Mouse (Mus musculus) stomach, embryonic 16.5 days (tissue): Measurements from ENCODE around the gene Gpd2. TPM values are rescaled to one million over a fixed set of nuclear protein-coding genes. Genes with fewer than 3 reads are reported as not detected.

Experiments
- ATAC-seq: fragments of 200-750 bp; cut with Nextera tagmentation; 2 replicates; pipeline ENCODE4 v1.8.0; 2017; ENCODE audit warnings: moderate number of reproducible peaks, moderate TSS enrichment; ENCODE audit not compliant: insufficient read depth, low FRiP score
- H3K27ac ChIP-seq: fragments of 300-500 bp; sonication (generic); 2 replicates; pipeline ENCODE4 v1.5.1; 2014; ENCODE audit warnings: low read length
- H3K27me3 ChIP-seq: fragments of 300-500 bp; sonication (generic); 2 replicates; pipeline ENCODE4 v1.6.1; 2014; ENCODE audit warnings: low read length, control low read depth, mixed read lengths; ENCODE audit not compliant: control insufficient read depth, insufficient read depth
- H3K36me3 ChIP-seq: fragments of 300-500 bp; sonication (generic); 2 replicates; pipeline ENCODE4 v1.6.1; 2014; ENCODE audit warnings: low read length; ENCODE audit not compliant: control insufficient read depth, insufficient read depth
- H3K4me1 ChIP-seq: fragments of 300-500 bp; sonication (generic); 2 replicates; pipeline ENCODE4 v1.6.1; 2014; ENCODE audit warnings: low read length, control low read depth, mixed read lengths; ENCODE audit not compliant: control insufficient read depth, insufficient read depth
- H3K4me2 ChIP-seq: fragments of 300-500 bp; sonication (generic); 2 replicates; pipeline ENCODE4 v1.6.1; 2014; ENCODE audit warnings: low read depth, low read length, mixed read lengths
- H3K4me3 ChIP-seq: fragments of 300-500 bp; sonication (generic); replicated peaks from 2 replicates; pipeline ENCODE4 v1.5.1; 2014; ENCODE audit warnings: mild to moderate bottlenecking, low read length
- H3K9ac ChIP-seq: fragments of 300-500 bp; sonication (generic); 2 replicates; pipeline ENCODE4 v1.6.1; 2014; ENCODE audit warnings: low read length
- H3K9me3 ChIP-seq: fragments of 300-500 bp; sonication (generic); replicated peaks from 2 replicates; pipeline ENCODE4 v1.6.1; 2016; ENCODE audit warnings: low read length, control low read depth; ENCODE audit not compliant: control insufficient read depth
- WGBS: fragments of 180-500 bp; shearing (Covaris S2); extraction: QIAGEN DNeasy Blood & Tissue Kit; methylation state at CpG from one replicate; pipeline ENCODE4 v1.1.7; 2014; 5-methylcytosine and 5-hydroxymethylcytosine counted together
- polyA plus RNA-seq: library from polyadenylated mRNA; unstranded; fragments of >200 nt; fragmentation: Nextera tagmentation; extraction: Ambion mirVana; gene quantifications from 2 replicates; pipeline ENCODE4 v1.2.1, GENCODE M21; 2015

Gene Gpd2
- polyA plus RNA-seq, result 36.5 and 46.2 TPM in 2 replicates

DNA sequence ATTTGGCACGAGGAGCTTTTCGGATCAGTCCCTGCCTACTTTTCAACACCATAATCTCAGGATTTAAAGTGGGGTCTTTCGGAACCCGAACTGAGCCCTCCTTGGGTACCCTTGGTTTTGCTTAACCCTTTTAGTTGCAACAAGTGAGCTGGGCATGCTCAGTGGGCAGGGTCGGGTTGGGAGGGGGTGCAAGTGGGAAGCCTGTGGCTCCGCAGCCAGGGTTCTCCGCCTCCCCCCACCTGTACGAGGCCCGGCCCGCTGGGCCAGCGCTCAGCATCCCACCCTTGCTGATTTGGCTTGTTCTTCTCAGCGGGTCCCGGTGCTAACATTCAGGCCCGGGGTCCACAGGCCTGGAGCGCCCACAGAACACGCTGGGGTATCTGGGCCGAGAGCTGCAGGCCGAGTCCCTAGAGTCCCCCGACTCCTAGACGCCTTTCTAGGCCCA lies at the start of gene Gpd2:
Gpd2 (plus strand) TSS at position 161 of the 445 bp plus-strand sequence.
- ATAC-seq, result no peak; the same call in 1 of the 2 replicates
- WGBS, result 8% methylated on average over 20 of the region's 20 CpGs

DNA sequence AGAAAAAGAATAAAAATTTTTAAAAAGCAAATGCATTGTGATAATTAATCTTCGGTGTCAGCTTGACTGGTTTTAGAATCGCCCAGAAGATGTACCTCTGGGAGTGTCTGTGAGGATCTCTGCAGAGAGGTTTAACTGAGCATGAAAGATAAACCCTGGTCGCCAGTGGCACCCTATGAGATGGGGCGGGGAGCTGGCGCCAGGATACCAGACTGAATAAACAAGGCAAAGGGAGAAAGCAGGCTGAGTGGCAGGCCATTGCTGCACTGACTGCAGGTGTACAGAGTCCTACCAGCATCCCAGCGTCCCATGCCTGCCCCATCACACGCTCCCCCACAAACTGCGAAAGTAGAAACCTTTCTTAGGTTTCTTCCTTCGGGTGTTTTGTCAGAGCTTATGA lies 49.2 kb upstream of the Gpd2 start:
- Histone ChIP-seq H3K27ac (no peak overlapping the region), H3K4me3 (no peak overlapping the region), H3K9ac (no peak overlapping the region), H3K36me3 (no peaks in the 10 kb centered on the region), H3K4me1 (no peaks in the 10 kb centered on the region), H3K27me3 (no peaks in the 10 kb centered on the region), H3K9me3 (no peaks in the 10 kb centered on the region), H3K4me2 (no peak overlapping the region)
- no peak for ATAC-seq
- WGBS, result 47% methylated on average over 9 of the region's 9 CpGs

More for the DNA sequence above, at the start of gene Gpd2:
- H3K4me1 ChIP-seq, result peaks cover 12% of the 10 kb centered on the region
- peak within 1 kb of the TSS; percentile 98 for H3K4me2 ChIP-seq
- peak within 1 kb of the TSS; percentile 81 for H3K4me3 ChIP-seq
- H3K27ac ChIP-seq, result peak within 1 kb of the TSS; percentile 93
- no peaks in the 10 kb centered on the region for H3K9me3 ChIP-seq
- H3K27me3 ChIP-seq, result no peaks in the 10 kb centered on the region
- H3K9ac ChIP-seq, result peak within 1 kb of the TSS; percentile 96
- H3K36me3 ChIP-seq, result no peaks in the 10 kb centered on the region

DNA sequence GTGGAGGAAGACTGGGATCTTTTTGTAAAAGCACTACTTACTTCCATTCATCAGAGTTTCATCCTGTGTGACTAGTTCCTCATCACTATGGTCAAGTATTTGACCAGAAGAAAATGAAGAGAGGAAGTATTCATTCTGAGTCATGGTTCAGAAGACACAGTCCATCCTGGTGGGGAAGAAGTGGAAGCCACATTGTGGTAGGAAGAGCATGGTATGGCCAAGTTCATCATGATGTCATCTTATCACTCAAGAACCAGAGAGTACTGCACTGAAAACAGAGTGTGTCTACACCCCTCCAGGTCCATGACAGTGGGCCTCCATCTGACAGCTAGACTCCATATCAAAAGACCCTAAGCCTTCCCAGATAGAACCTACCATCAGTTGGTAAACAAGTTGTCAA lies 46.6 kb upstream of the Gpd2 start:
- H3K9ac ChIP-seq, result no peak overlapping the region
- H3K4me3 ChIP-seq, result no peak overlapping the region
- H3K4me1 ChIP-seq, result no peaks in the 10 kb centered on the region
- no peaks in the 10 kb centered on the region for H3K9me3 ChIP-seq
- no peaks in the 10 kb centered on the region for H3K27me3 ChIP-seq
- no peak overlapping the region for H3K27ac ChIP-seq
- no peaks in the 10 kb centered on the region for H3K36me3 ChIP-seq
- H3K4me2 ChIP-seq, result no peak overlapping the region
- no peak for ATAC-seq

DNA sequence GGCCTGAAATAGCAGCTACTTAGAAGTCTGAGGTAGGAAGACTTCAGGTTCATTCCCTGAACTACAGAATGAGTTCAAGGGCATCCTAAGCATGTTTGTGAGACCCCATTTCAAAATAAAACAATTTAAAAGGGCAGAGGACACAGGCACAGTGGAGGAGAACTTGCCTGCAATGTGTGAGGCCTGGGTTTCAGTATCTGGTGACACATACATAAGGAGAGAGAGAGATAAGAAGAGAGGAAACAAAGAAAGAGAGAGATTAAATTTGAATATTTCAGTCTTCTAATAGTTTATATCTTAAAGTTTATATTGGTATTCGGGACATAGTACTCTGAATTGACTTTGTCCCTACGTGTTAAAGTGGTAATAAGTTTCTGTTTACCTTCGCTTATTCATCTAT lies 38.4 kb upstream of the Gpd2 start:
- Histone ChIP-seq H3K4me1 (no peaks in the 10 kb centered on the region), H3K4me3 (no peak overlapping the region), H3K27me3 (no peaks in the 10 kb centered on the region), H3K4me2 (no peak overlapping the region), H3K36me3 (no peaks in the 10 kb centered on the region), H3K9me3 (no peaks in the 10 kb centered on the region), H3K27ac (no peak overlapping the region), H3K9ac (no peak overlapping the region)
- ATAC-seq, result no peak
- 71% methylated on average over 3 of the region's 3 CpGs for WGBS

DNA sequence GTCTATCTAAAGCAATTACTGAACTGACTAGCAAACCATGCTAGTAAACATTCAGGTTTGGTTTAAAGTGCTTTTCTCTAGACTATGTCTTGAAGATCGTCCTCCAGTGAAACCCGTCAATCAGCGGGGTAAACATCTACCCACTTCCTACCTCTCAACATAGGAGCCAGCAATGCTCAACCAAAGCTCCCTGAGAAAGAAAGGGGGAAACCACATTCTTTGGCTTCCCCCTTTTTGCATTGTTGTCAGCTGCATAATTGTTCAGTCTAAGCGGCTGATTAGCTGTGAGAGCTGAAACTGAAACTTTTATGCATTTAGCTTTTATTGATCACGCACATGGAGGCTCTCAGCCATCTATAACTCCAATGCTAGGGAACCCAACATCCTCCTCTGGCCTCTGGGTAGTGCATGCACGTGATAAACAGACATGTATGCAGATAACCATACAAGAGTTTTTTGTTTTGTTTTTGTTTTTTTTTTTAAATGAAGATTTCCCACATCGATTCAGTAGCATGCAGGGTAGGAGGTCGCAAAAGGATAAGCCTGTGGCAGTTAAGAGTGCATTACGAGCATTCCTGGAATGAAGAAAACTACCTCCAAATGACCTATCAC lies 28.9 kb upstream of the Gpd2 start:
- no peak overlapping the region for H3K9ac ChIP-seq
- 87% methylated on average over 9 of the region's 9 CpGs for WGBS
- no peak for ATAC-seq
- no peaks in the 10 kb centered on the region for H3K36me3 ChIP-seq
- H3K9me3 ChIP-seq, result peaks cover 4% of the 10 kb centered on the region; the same call in 1 of the 2 replicates
- no peak overlapping the region for H3K4me2 ChIP-seq
- H3K27me3 ChIP-seq, result no peaks in the 10 kb centered on the region
- no peak overlapping the region for H3K4me3 ChIP-seq
- no peak overlapping the region for H3K27ac ChIP-seq
- H3K4me1 ChIP-seq, result no peaks in the 10 kb centered on the region

DNA sequence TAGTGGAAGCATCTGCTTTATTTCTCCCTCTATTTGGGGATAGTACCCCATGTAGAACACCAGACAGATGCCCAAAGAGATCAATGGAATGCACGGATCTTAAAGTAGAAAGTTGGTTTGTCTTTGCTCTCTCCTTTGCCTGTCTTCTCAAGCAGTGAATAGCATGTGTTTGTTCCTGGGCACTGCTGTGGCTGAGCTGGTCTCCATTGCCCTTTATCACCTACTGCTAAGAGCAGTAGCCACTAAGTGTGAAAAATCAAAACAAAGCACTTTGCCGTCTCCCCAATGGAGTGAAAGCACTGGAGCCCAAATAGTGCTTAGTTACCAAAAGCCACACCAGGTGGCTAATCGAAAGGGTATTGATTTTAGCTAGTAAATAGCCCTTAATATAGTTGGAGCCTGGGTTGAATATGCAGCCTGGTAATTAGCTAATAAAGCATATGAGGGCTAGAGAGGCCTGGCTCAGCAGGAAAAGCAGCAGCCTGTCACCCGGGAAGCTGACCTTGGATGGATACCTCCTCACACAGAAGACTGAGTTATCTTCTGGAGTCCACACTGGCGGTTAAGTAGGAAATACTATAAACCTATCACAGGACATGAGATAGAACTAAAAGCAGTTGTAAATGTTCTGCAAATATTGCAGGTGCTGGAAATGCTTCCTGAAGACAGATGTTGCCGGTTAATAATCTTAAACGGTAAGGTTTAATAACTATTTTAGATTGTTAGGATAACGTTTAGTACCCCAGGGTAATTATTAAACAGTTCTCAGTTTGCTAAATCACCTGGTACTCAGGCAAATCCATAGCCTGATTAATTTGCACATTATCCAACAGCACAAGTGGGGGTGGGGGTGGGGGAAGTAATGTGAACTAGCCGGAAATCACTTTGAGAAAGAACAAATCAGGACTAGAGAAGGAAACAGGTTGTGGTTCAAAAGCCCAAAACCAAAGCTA lies 26.1 kb upstream of the Gpd2 start:
- peaks cover 10% of the 10 kb centered on the region; the same call in 1 of the 2 replicates for H3K9me3 ChIP-seq
- H3K4me1 ChIP-seq, result no peaks in the 10 kb centered on the region
- 54% methylated on average over 9 of the region's 9 CpGs for WGBS
- H3K4me2 ChIP-seq, result no peak overlapping the region
- no peak overlapping the region for H3K27ac ChIP-seq
- H3K4me3 ChIP-seq, result no peak overlapping the region
- H3K36me3 ChIP-seq, result no peaks in the 10 kb centered on the region
- H3K9ac ChIP-seq, result no peak overlapping the region
- no peaks in the 10 kb centered on the region for H3K27me3 ChIP-seq
- ATAC-seq, result no peak

DNA sequence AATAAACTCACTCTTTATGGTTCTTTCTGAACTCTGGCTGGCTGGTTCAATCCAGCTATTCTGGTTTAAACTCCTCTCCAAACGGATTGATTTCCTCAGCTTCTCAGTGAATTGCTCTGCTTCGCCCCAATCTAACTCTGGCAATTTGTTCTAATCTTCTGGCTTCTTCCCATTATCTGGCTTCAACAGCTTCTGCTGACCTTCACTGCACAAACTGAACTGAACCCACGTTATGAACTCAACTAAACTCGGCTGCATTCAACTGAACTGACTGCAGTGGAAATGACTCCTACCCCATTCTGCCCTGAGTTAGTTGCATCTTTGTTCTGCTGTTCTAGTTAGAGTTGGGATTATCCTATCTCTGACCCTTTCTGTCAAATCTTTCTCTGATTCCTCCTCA lies 24.1 kb upstream of the Gpd2 start:
- 89% methylated on average over 4 of the region's 4 CpGs for WGBS
- no peaks in the 10 kb centered on the region for H3K36me3 ChIP-seq
- ATAC-seq, result no peak
- no peak overlapping the region for H3K4me3 ChIP-seq
- H3K9me3 ChIP-seq, result peaks cover 10% of the 10 kb centered on the region; the same call in 1 of the 2 replicates
- no peaks in the 10 kb centered on the region for H3K4me1 ChIP-seq
- no peaks in the 10 kb centered on the region for H3K27me3 ChIP-seq
- no peak overlapping the region for H3K9ac ChIP-seq
- H3K4me2 ChIP-seq, result no peak overlapping the region
- H3K27ac ChIP-seq, result no peak overlapping the region

DNA sequence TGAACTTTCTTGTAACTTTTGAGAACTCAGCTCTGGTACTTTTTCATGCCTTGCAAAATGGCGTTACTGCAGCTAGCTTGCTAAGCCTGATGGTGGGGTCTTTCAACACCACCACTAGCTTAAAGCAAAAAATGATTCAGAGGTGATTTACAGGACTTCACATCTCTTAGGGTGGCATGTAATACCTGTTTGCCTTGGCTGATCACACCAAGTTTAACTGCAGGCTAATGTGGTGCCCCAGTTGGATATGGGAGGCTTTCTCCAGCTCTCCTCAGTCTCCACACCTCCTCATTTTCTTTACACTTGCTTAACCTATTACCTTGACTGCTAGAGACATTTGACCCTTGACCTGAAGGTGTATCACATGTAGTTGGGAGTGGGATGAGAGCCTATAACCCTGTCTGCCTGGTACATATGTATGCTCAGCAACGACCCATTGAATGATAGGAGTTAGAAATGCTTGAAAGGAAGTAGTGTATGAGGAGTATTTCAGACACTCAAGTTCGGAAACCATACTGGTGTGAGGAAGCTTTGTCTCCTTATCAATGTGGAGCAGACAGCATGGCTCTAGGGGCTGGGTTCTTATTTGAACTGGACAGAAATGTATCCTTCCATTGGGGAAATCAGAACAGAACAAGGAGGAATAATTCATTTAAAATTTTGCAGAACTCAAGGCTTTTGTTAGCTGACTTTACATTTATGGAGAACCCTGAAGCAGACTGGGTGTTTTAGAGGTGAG lies 14.0 kb upstream of the Gpd2 start:
- Histone ChIP-seq H3K4me2 (no peak overlapping the region), H3K4me1 (no peaks in the 10 kb centered on the region), H3K9me3 (no peaks in the 10 kb centered on the region), H3K9ac (no peak overlapping the region), H3K36me3 (no peaks in the 10 kb centered on the region), H3K27ac (peak overlapping the region; percentile 34), H3K4me3 (no peak overlapping the region), H3K27me3 (no peaks in the 10 kb centered on the region)
- 71% methylated on average over 3 of the region's 3 CpGs for WGBS
- ATAC-seq, result peak; percentile 64
